ENCODE assay signal across 24 mouse cellular contexts in the genomic region with DNA sequence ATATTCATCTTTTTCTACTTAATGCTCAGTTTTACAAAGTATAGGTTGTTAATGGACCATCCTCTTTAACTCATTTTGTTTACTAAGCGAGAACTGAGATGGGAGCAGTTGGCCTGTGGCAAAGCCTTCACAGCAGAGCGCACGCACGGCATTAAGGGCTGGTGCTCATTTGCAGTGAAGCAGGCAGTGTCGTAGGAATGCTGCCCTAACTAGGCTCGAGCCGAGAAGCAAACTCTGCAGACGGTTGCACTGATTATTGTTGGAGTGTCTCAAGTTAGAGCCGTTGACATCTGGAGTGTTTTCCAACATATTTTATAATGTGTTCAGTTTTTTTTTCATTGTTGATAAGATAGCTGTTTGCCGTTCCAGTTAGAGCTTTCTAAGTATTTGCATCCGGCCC.
DNase-seq lines count a peak whose midpoint lies in the region; ATAC-seq and TF ChIP-seq lines count a peak whose summit lies in the region.
"Had no signal": no experiment of that assay in that cellular context is flagged by ENCODE, and none has a peak within 500 bp of the region (broad histone marks: within the 10 kb centered on the region; RNA-seq: fewer than 3 reads in every experiment).

No protein-coding gene starts in this region.

- no peaks in the 10 kb centered on the region for H3K36me3 ChIP-seq in forebrain, postnatal 0 days (ENCODE audit: insufficient read depth)
- no peaks in the 10 kb centered on the region for H3K36me3 ChIP-seq in forebrain, embryonic 10.5 days (replicated peaks)
- H3K36me3 ChIP-seq in heart, postnatal 0 days (replicated peaks; ENCODE audit: control insufficient read depth, insufficient read depth, low read length), result no peaks in the 10 kb centered on the region
- H3K36me3 ChIP-seq in limb, embryonic 14.5 days (ENCODE audit: control insufficient read depth, insufficient read depth, low read length), result 0 out of 2 replicates have a peak, but pooled peaks cover 2% of the 10 kb centered on the region
- no peaks in the 10 kb centered on the region for H3K36me3 ChIP-seq in limb, embryonic 10.5 days
- H3K36me3 ChIP-seq: embryonic facial prominence, embryonic 12.5 days; hindbrain, embryonic 10.5 days; hindbrain, embryonic 15.5 days had no signal

- H3K4me3 ChIP-seq in forebrain, postnatal 0 days (ENCODE audit: low read depth, low read length), result no peak overlapping the region
- H3K4me3 ChIP-seq in forebrain, embryonic 10.5 days, result no peak overlapping the region
- H3K4me3 ChIP-seq in heart, postnatal 0 days (ENCODE audit: low read depth, low read length), result no peak overlapping the region
- no peak overlapping the region for H3K4me3 ChIP-seq in limb, embryonic 14.5 days (replicated peaks; ENCODE audit: low read length)
- H3K4me3 ChIP-seq in limb, embryonic 10.5 days, result no peak overlapping the region
- H3K4me3 ChIP-seq: embryonic facial prominence, embryonic 12.5 days; forebrain, embryonic 13.5 days; gastrocnemius, adult 2 months; heart, embryonic 10.5 days; hindbrain, embryonic 10.5 days; hindbrain, embryonic 15.5 days had no signal

- TF ChIP-seq EP300 in heart, postnatal 0 days (IDR thresholded peaks at IDR 0.05; ENCODE audit: low read depth), result no peak

- ATAC-seq in forebrain, postnatal 0 days, result no peak
- ATAC-seq in heart, postnatal 0 days (ENCODE audit: insufficient read depth, low read depth), result peak; percentile 39; the same call in 1 of the 2 replicates
- no peak for ATAC-seq in limb, embryonic 14.5 days (ENCODE audit: low FRiP score, low read depth)
- ATAC-seq: activated CD4-positive, CD25-positive, alpha-beta regulatory T cell, adult 4 months; forebrain, embryonic 13.5 days; inflammation-experienced regulatory T-cells, adult 6 months; intestine, postnatal 0 days; Patski had no signal

- TF ChIP-seq POLR2A in limb, embryonic 14.5 days (IDR thresholded peaks at IDR 0.05; ENCODE audit: borderline replicate concordance, extremely low read depth, insufficient read depth, insufficient read length), result no peak
- TF ChIP-seq POLR2A in brain, embryonic 14.5 days (IDR thresholded peaks at IDR 0.05; ENCODE audit: borderline replicate concordance, extremely low read depth, insufficient read depth, insufficient read length, poor library complexity, severe bottlenecking), result no peak

- no peaks in the 10 kb centered on the region for H3K4me1 ChIP-seq in forebrain, postnatal 0 days (ENCODE audit: insufficient read depth)
- H3K4me1 ChIP-seq in forebrain, embryonic 10.5 days, result no peaks in the 10 kb centered on the region
- H3K4me1 ChIP-seq in heart, postnatal 0 days (ENCODE audit: control insufficient read depth, insufficient read depth), result 0 out of 2 replicates have a peak, but pooled peaks cover 4% of the 10 kb centered on the region
- no peaks in the 10 kb centered on the region for H3K4me1 ChIP-seq in limb, embryonic 14.5 days (ENCODE audit: control insufficient read depth, insufficient read depth, low read length)
- no peaks in the 10 kb centered on the region for H3K4me1 ChIP-seq in limb, embryonic 10.5 days
- H3K4me1 ChIP-seq: embryonic facial prominence, embryonic 12.5 days; forebrain, embryonic 13.5 days; heart, embryonic 10.5 days; hindbrain, embryonic 10.5 days had no signal

- 47% methylated on average over 11 of the region's 11 CpGs for WGBS in forebrain, postnatal 0 days
- 69% methylated on average over 11 of the region's 11 CpGs for WGBS in forebrain, embryonic 10.5 days
- WGBS in heart, postnatal 0 days, result 26% methylated on average over 11 of the region's 11 CpGs
- WGBS in limb, embryonic 14.5 days, result 49% methylated on average over 11 of the region's 11 CpGs
- WGBS in limb, embryonic 10.5 days, result 82% methylated on average over 11 of the region's 11 CpGs

- DNase-seq in forebrain, postnatal 0 days, result peak; percentile 32
- DNase-seq in forebrain, embryonic 10.5 days (ENCODE audit: extremely low spot score, low spot score), result no peak
- DNase-seq in heart, postnatal 0 days (ENCODE audit: low spot score), result no peak
- no peak for DNase-seq in heart, adult 18-20 months
- peak; percentile 3 for DNase-seq in limb, embryonic 14.5 days (ENCODE audit: low spot score)
- DNase-seq in limb, embryonic 10.5 days (ENCODE audit: low spot score), result no peak
- DNase-seq in brain, embryonic 14.5 days (ENCODE audit: low read depth), result peak; percentile 43
- DNase-seq: adrenal gland, postnatal 14 days; cerebellum, adult 18-20 months; cerebellum, adult 9-11 months; cerebellum, postnatal 36 days; gastrocnemius, adult 2 months; gastrocnemius, postnatal 25 days; heart, postnatal 10 days had no signal

- H3K9ac ChIP-seq in forebrain, postnatal 0 days, result no peak overlapping the region
- no peak overlapping the region for H3K9ac ChIP-seq in heart, postnatal 0 days (replicated peaks; ENCODE audit: low read depth, low read length)
- H3K9ac ChIP-seq in limb, embryonic 14.5 days (ENCODE audit: low read depth, low read length, severe bottlenecking), result no peak overlapping the region
- H3K9ac ChIP-seq: embryonic facial prominence, embryonic 12.5 days; forebrain, embryonic 13.5 days; hindbrain, embryonic 15.5 days had no signal

- H3K9me3 ChIP-seq in forebrain, postnatal 0 days (ENCODE audit: low read length), result no peaks in the 10 kb centered on the region
- 0 out of 2 replicates have a peak, but pooled peaks cover 3% of the 10 kb centered on the region for H3K9me3 ChIP-seq in forebrain, embryonic 10.5 days
- no peaks in the 10 kb centered on the region for H3K9me3 ChIP-seq in heart, postnatal 0 days (replicated peaks; ENCODE audit: control insufficient read depth, low read length)
- H3K9me3 ChIP-seq in limb, embryonic 14.5 days (ENCODE audit: control insufficient read depth, low read length), result no peaks in the 10 kb centered on the region
- no peaks in the 10 kb centered on the region for H3K9me3 ChIP-seq in limb, embryonic 10.5 days (replicated peaks)
- H3K9me3 ChIP-seq: embryonic facial prominence, embryonic 12.5 days; forebrain, embryonic 13.5 days; heart, embryonic 10.5 days; hindbrain, embryonic 10.5 days; hindbrain, embryonic 15.5 days had no signal

- no peaks in the 10 kb centered on the region for H3K27me3 ChIP-seq in forebrain, postnatal 0 days (ENCODE audit: insufficient read depth, low read length)
- H3K27me3 ChIP-seq in forebrain, embryonic 10.5 days (ENCODE audit: poor library complexity, severe bottlenecking), result no peaks in the 10 kb centered on the region
- no peaks in the 10 kb centered on the region for H3K27me3 ChIP-seq in heart, postnatal 0 days (ENCODE audit: control insufficient read depth, insufficient read depth, low read length)
- no peaks in the 10 kb centered on the region for H3K27me3 ChIP-seq in limb, embryonic 14.5 days (ENCODE audit: control insufficient read depth, insufficient read depth, low read length)
- no peaks in the 10 kb centered on the region for H3K27me3 ChIP-seq in limb, embryonic 10.5 days (ENCODE audit: low read depth, poor library complexity, severe bottlenecking)
- H3K27me3 ChIP-seq: CH12.LX; embryonic facial prominence, embryonic 12.5 days; forebrain, embryonic 13.5 days; hindbrain, embryonic 15.5 days; Patski had no signal

- no peak overlapping the region for H3K4me2 ChIP-seq in forebrain, postnatal 0 days (ENCODE audit: low read depth)
- H3K4me2 ChIP-seq in heart, postnatal 0 days (ENCODE audit: low read depth, low read length), result peak overlapping the region; percentile 18; the same call in 1 of the 2 replicates
- no peak overlapping the region for H3K4me2 ChIP-seq in limb, embryonic 14.5 days (replicated peaks; ENCODE audit: low read depth, low read length, severe bottlenecking)
- H3K4me2 ChIP-seq: embryonic facial prominence, embryonic 12.5 days; forebrain, embryonic 13.5 days; hindbrain, embryonic 15.5 days had no signal

- no peak for TF ChIP-seq CTCF in forebrain, postnatal 0 days (IDR thresholded peaks at IDR 0.05; ENCODE audit: low read depth)
- no peak for TF ChIP-seq CTCF in heart, postnatal 0 days (IDR thresholded peaks at IDR 0.05; ENCODE audit: low read depth)
- no peak for TF ChIP-seq CTCF in brain, embryonic 14.5 days (IDR thresholded peaks at IDR 0.05; ENCODE audit: borderline replicate concordance, extremely low read depth, insufficient read depth, insufficient read length)

- no peak overlapping the region for H3K27ac ChIP-seq in forebrain, postnatal 0 days (ENCODE audit: low read depth, low read length)
- H3K27ac ChIP-seq in forebrain, embryonic 10.5 days, result no peak overlapping the region
- no peak overlapping the region for H3K27ac ChIP-seq in heart, postnatal 0 days (ENCODE audit: low read depth)
- H3K27ac ChIP-seq in limb, embryonic 14.5 days (replicated peaks; ENCODE audit: low read depth, low read length), result no peak overlapping the region
- H3K27ac ChIP-seq in limb, embryonic 10.5 days, result no peak overlapping the region
- H3K27ac ChIP-seq: embryonic facial prominence, embryonic 12.5 days; forebrain, embryonic 13.5 days; gastrocnemius, adult 2 months; heart, embryonic 10.5 days; hindbrain, embryonic 10.5 days; hindbrain, embryonic 15.5 days had no signal

Comparison
In these comparisons a context has a peak if more than half of its experiments do, and no peak if none do; other contexts are left out.
1. DNase-seq: peak in forebrain, postnatal 0 days (single experiment), limb, embryonic 14.5 days (single experiment) and brain, embryonic 14.5 days (single experiment); none in forebrain, embryonic 10.5 days (single experiment), heart, postnatal 0 days (single experiment), heart, adult 18-20 months (0 of 2) and limb, embryonic 10.5 days (single experiment).